Mouse (Mus musculus): Measurements from ENCODE around the gene Sycn. TPM values are rescaled to one million over a fixed set of nuclear protein-coding genes. Genes with fewer than 3 reads are reported as not detected.
"Not testable (repeated sequence)": the region's sequence is repeated elsewhere in the genome, so short reads cannot be mapped to it uniquely, and the experiment has no call there.

The Sycn gene
- total RNA-seq (2014; rRNA removed) = not detected in 2 replicates
- polyA plus RNA-seq (2015; fragmentation: Nextera tagmentation; extraction: Ambion mirVana) = not detected in 2 replicates

DNA sequence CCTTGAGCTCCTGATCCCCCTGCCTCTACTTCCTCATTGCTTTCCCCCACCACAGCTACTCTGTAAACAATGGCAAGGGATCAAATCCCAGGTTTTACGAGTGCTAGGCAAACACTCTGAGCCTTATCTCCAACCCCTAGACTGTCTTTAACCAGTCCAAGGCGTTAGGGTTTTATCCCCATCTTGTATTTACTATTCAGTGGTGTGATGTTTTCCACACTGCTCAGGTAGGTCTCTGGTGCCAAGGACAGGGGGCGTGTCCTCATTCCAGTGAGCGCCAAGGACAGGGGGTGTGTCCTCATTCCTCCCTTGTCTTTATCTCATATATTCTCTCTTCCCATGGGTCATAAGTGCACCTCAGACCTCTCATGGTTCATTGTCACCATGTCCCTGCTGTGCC is at the start of gene Sycn:
Gene Sycn (plus strand): TSS at position 360 of the 400 bp plus-strand sequence.
- H3K9me3 ChIP-seq (ENCODE audit: low read length) = no peaks in the 10 kb centered on the region
- 0 out of 2 replicates have a peak, but pooled peaks cover 3% of the 10 kb centered on the region for H3K27me3 ChIP-seq (ENCODE audit: insufficient read depth, low read length)
- no peak for ATAC-seq
- H3K4me1 ChIP-seq (ENCODE audit: insufficient read depth, low read length) = no peaks in the 10 kb centered on the region
- H3K27ac ChIP-seq = no peak within 1 kb of the TSS
- no peak within 1 kb of the TSS for H3K4me3 ChIP-seq (ENCODE audit: low read length)
- 83% methylated on average over 4 of the region's 4 CpGs for WGBS
- TF ChIP-seq CTCF (IDR thresholded peaks at IDR 0.05; ENCODE audit: low read depth) = no peak
- H3K4me2 ChIP-seq (ENCODE audit: low read depth, low read length) = no peak within 1 kb of the TSS
- H3K36me3 ChIP-seq (ENCODE audit: insufficient read depth, low read length) = no peaks in the 10 kb centered on the region
- no peak within 1 kb of the TSS for H3K9ac ChIP-seq (replicated peaks; ENCODE audit: low read length)
- no peak for DNase-seq (ENCODE audit: low spot score)

DNA sequence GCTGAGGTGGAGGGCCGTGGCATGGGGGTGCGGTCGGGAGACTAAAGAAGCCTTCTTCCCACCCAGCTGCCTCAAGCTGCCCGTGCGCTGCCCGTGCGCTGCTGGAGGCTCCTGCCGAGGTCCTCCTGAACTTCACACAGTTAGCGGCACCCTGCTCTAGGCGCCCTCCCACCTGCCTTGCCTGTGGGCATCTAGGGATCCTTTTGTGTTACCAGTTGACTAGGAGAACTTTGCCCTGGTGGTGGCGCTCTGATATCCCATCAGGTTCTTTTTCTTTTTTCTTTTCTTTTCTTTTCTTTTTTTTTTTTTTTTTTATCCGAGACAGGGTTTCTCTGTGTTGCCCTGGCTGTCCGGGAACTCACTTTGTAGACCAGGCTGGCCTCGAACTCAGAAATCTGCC is 49.8 kb upstream of the Sycn start:
- no peak for DNase-seq (ENCODE audit: low spot score)
- Histone ChIP-seq H3K27ac (no peak overlapping the region), H3K9ac (replicated peaks; ENCODE audit: low read length) (no peak overlapping the region), H3K9me3 (ENCODE audit: low read length) (no peaks in the 10 kb centered on the region), H3K4me2 (ENCODE audit: low read depth, low read length) (peak overlapping the region; percentile 26), H3K27me3 (ENCODE audit: insufficient read depth, low read length) (no peaks in the 10 kb centered on the region), H3K36me3 (ENCODE audit: insufficient read depth, low read length) (no peaks in the 10 kb centered on the region), H3K4me3 (ENCODE audit: low read length) (no peak overlapping the region), H3K4me1 (ENCODE audit: insufficient read depth, low read length) (0 out of 2 replicates have a peak, but pooled peaks cover 7% of the 10 kb centered on the region)
- TF ChIP-seq CTCF (IDR thresholded peaks at IDR 0.05; ENCODE audit: low read depth) = peak; percentile 8; the same call in 1 of the 2 replicates
- no peak for ATAC-seq
- 49% methylated on average over 14 of the region's 14 CpGs for WGBS

DNA sequence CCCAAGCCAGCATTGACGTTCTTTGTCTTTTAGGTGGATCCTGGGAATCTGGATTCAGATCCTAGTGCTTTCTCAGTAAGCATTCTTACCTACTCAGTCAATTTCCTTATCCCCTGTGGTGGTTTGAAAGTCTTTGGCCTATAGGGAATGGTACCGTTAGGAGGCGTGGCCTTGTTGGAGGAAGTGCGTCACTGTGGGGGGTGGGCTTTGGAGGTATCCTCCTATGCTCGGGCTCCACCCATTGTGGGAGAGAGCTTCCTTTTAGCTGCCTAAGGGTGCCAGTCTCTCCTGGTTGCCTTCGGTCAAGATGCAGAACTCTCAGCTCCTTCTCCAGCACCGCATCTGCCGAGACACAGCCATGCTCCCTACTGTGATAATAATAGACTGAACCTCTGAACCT is 48.4 kb upstream of the Sycn start:
- no peak for ATAC-seq
- WGBS = 94% methylated on average over 8 of the region's 8 CpGs

DNA sequence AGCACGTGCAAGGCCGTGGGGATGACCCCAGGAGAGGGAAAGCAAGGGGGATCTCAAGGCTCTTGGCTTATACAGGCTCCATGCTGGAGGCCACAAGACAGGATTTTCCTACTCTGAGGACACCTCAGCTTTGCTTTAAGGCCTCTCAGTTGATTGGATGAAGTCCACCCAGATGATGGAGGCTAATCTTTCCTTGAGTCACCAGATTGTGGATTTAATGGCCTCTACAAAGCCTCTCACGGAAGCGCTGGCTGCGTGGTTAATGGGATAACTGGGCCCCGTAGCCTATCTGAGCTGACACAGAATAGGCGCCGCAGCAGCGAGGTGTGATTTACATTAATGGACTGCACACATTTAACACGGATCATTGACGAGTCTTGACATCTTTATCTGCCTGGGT is 45.3 kb upstream of the Sycn start:
- Histone ChIP-seq H3K4me3 (ENCODE audit: low read length) (no peak overlapping the region), H3K9me3 (ENCODE audit: low read length) (no peaks in the 10 kb centered on the region), H3K36me3 (ENCODE audit: insufficient read depth, low read length) (no peaks in the 10 kb centered on the region), H3K9ac (replicated peaks; ENCODE audit: low read length) (no peak overlapping the region), H3K27ac (no peak overlapping the region), H3K4me2 (ENCODE audit: low read depth, low read length) (no peak overlapping the region), H3K4me1 (ENCODE audit: insufficient read depth, low read length) (no peaks in the 10 kb centered on the region), H3K27me3 (ENCODE audit: insufficient read depth, low read length) (no peaks in the 10 kb centered on the region)
- TF ChIP-seq CTCF (IDR thresholded peaks at IDR 0.05; ENCODE audit: low read depth) = no peak
- DNase-seq (ENCODE audit: low spot score) (no peak), ATAC-seq (no peak)
- WGBS = 70% methylated on average over 11 of the region's 11 CpGs

More for the DNA sequence above, 48.4 kb upstream of the Sycn start:
- H3K36me3 ChIP-seq (ENCODE audit: insufficient read depth, low read length) = no peaks in the 10 kb centered on the region
- TF ChIP-seq CTCF (IDR thresholded peaks at IDR 0.05; ENCODE audit: low read depth) = no peak
- DNase-seq (ENCODE audit: low spot score) = no peak
- H3K4me3 ChIP-seq (ENCODE audit: low read length) = no peak overlapping the region
- H3K4me1 ChIP-seq (ENCODE audit: insufficient read depth, low read length) = 0 out of 2 replicates have a peak, but pooled peaks cover 7% of the 10 kb centered on the region
- no peak overlapping the region for H3K27ac ChIP-seq
- H3K9me3 ChIP-seq (ENCODE audit: low read length) = no peaks in the 10 kb centered on the region
- no peak overlapping the region for H3K9ac ChIP-seq (replicated peaks; ENCODE audit: low read length)
- H3K27me3 ChIP-seq (ENCODE audit: insufficient read depth, low read length) = no peaks in the 10 kb centered on the region
- H3K4me2 ChIP-seq (ENCODE audit: low read depth, low read length) = no peak overlapping the region

DNA sequence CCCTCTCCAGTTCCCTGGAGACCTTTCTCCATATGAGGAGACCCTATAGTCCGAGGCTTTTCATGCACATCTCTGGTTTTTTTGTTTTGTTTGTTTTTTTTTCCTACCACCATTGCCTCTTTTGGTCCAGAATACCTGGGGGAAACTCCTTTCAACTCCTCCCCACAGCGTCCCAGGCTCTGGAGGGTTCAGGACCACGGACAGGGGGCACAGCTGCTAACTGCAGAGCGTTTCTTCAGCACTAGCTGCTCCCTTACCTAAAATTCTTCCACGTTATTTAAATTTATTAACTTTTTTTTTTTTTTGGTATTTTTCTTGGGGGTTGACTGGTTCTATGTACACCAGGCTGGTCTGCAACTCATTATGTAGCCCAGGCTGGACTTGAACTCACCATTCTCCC is 35.1 kb upstream of the Sycn start:
- WGBS = 11% methylated on average over 5 of the region's 5 CpGs
- no peak for ATAC-seq

DNA sequence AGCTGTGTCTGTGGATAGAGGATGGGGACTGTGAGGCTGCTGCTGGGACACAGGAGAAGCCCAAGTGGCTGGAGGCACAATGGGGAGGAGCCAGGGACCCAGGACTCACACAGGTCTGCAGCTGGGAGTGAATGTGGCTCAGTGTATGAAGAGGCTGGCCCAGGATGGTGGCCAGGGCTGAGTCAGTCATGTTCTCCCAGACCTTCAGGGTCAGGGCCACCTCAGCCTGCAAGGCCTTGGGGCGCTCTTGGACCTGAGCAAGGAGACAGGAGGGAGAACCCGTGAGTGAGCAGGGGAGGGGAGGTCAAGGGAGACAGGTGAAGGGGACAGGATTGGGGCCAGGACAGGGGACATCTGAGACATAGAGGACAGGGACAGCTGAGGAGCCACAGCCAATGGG is 31.6 kb upstream of the Sycn start:
- ATAC-seq; H3K4me3 ChIP-seq (ENCODE audit: low read length); DNase-seq (ENCODE audit: low spot score); H3K9ac ChIP-seq (replicated peaks; ENCODE audit: low read length); H3K27ac ChIP-seq; H3K27me3 ChIP-seq (ENCODE audit: insufficient read depth, low read length); H3K4me2 ChIP-seq (ENCODE audit: low read depth, low read length); H3K36me3 ChIP-seq (ENCODE audit: insufficient read depth, low read length); H3K4me1 ChIP-seq (ENCODE audit: insufficient read depth, low read length); H3K9me3 ChIP-seq (ENCODE audit: low read length): not testable (repeated sequence)
- no CpG with 5 or more reads among the region's 2 CpGs for WGBS

More for the DNA sequence above, 35.1 kb upstream of the Sycn start:
- Histone ChIP-seq H3K36me3 (ENCODE audit: insufficient read depth, low read length) (no peaks in the 10 kb centered on the region), H3K4me3 (ENCODE audit: low read length) (no peak overlapping the region), H3K9ac (replicated peaks; ENCODE audit: low read length) (no peak overlapping the region), H3K27me3 (ENCODE audit: insufficient read depth, low read length) (no peaks in the 10 kb centered on the region), H3K27ac (no peak overlapping the region), H3K9me3 (ENCODE audit: low read length) (0 out of 2 replicates have a peak, but pooled peaks cover 3% of the 10 kb centered on the region), H3K4me2 (ENCODE audit: low read depth, low read length) (no peak overlapping the region), H3K4me1 (ENCODE audit: insufficient read depth, low read length) (no peaks in the 10 kb centered on the region)
- DNase-seq (ENCODE audit: low spot score) = no peak
- no peak for TF ChIP-seq CTCF (IDR thresholded peaks at IDR 0.05; ENCODE audit: low read depth)

DNA sequence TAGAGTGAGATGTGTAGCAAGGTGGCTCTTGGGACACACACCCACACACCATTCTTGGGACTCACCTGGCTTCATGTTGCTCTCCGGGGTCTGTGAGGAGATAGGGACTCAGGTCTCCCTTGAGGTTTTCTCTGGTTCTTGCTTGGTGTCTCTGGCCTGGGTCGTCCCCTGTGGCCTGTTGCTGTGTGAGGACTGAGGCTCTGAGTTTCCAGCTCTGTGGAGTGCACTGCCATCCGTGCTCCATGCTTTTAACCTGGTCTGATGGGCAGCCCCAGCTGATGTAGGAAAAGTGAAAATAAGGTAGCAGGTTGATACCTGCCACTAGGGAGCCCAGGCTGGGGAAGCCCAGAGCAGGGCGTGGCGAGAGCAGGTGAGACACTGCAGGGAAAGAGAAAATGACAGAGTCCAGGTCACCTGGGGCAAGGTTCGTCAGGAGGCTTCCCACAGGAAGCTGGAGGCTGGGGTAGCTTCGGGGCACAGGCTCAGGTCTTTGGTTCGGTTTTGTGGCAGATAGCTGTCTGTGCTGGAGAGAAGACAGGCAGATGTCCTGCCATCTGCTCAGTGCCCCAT is 30.2 kb upstream of the Sycn start, which contains the start of gene Ifnl2:
Gene Ifnl2 (minus strand): TSS at position 51 of the 570 bp plus-strand sequence.
- not testable (repeated sequence) for ATAC-seq; H3K27ac ChIP-seq; H3K36me3 ChIP-seq (ENCODE audit: insufficient read depth, low read length); H3K9ac ChIP-seq (replicated peaks; ENCODE audit: low read length); H3K27me3 ChIP-seq (ENCODE audit: insufficient read depth, low read length); H3K4me3 ChIP-seq (ENCODE audit: low read length); H3K9me3 ChIP-seq (ENCODE audit: low read length); H3K4me2 ChIP-seq (ENCODE audit: low read depth, low read length); DNase-seq (ENCODE audit: low spot score); H3K4me1 ChIP-seq (ENCODE audit: insufficient read depth, low read length)
- WGBS = 62% methylated on average over 8 of the region's 8 CpGs
